Mouse (Mus musculus) CH12F3 (cell line): ENCODE measurements around the gene Asap2.

Source experiments
- in situ Hi-C: fragments of 300-500 bp; cut with MboI; formaldehyde crosslinking; loops from 2 replicates; pipeline ENCODE4 v1.14.3; 2020; ENCODE audit warnings: low sequenced_read_pairs

The Asap2 gene

DNA sequence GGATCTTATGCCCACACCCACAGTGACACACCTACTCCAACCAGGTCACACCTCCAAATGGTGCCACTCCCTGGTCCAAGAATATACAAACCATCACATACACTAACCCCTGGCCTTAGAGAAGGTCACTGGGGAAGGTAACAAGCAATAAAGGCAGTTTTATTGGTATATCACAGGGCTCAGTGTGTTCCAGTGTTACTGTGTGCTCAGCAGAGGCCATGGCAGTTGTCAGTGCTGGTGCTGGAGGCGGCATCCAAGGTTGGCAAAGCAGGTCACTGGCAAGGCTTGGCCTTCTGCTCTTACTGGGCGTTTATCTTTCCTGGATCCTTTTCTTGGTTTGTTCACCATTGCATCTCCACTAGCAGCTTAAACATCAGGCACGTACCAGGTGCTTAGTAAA, 174.9 kb downstream of the Asap2 start:
- in situ Hi-C loops: no loop called here

DNA sequence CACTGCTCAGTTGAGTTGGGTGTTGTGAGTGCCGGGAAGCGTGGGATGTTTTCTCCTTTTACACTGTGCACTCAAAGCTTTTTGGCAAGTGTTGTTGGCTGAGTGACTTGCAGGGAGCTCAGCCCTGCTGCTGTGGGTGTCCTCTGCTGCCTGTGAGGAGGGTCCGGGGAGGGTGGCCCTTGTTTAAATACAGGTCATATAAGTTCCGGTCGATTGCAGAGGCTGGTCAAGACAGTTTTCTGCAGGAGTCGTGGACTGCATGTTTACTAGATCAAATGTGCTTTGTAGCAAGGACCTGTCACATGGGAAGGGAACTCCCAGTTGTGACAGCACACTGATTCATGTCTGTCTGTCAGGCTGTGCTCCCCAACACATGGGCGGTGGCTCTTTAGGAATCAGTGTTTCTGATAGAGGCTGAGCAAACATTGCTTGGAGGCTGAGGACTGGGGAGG, 175.7 kb downstream of the Asap2 start:
- in situ Hi-C loops: no loop called here

DNA sequence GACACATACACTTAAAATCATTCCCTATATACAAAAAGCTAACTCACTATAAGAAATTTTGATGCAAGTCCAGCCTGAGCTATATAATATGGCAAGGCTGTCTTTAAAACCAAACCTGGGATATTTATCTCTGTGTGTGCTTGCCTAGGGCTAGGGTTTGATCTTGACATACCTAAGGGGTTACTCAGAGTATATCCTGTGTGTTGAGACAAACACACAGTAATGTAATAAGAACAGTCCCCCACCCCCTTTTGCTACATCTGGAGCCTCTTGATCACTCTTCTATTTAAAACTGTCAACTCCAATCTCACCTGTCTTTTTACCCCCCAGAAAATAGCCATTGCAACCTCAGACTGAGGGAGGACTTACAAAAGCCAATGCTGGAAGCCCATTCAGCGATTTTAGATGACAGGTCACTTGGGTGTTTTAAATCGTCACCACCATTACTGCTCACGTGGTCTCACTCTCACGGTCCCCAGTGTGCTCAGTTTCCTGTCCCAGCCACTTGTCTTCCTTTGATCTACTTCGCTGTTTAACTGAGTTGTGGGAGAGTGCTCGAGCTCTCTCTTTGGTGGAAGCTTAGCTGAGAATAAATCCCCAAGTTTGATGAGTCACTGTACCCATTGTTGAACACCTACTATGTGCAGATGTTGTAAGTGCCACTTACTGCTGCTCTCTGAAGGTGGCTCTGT, 176.8 kb downstream of the Asap2 start:
- in situ Hi-C loops: no loop called here

DNA sequence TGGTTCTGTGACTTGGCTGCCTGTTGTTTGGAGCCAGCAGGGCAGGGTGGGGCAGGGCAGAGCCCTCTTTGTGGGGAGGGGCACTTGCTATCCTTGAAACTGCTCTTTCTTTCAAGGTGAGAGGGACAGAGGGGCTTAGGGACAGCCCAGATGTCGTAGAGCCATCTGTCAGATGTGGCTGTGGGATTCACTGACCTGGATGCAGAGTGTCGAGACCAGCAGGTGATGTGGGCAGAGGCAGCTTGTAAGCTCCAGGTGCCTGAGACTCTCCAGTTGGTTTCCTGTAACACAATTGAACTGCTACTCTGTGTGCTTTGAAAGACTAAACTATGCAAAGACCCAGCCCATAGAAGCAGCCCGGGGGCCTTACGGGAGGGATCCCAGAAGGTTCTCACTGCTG, 177.5 kb downstream of the Asap2 start:
- in situ Hi-C loops: no loop called here

DNA sequence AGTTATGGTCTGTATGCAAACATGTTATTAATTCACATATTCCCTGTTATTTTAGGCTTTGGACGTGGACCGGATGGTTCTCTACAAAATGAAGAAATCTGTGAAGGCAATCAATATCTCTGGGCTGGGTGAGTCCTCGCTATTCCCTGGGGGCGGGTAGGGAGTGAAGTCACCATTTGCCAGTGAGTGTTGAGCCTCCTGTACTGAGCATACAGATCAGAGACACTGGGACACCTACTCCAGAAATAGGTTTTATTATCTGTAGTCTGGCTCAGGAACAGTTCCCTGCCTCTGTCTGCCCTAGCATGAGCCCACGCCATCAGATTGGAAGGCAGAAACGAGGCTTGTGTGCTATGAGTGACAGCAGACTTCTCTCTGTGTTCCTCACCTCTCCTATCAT, 177.9 kb downstream of the Asap2 start:
- in situ Hi-C loops: no loop called here

DNA sequence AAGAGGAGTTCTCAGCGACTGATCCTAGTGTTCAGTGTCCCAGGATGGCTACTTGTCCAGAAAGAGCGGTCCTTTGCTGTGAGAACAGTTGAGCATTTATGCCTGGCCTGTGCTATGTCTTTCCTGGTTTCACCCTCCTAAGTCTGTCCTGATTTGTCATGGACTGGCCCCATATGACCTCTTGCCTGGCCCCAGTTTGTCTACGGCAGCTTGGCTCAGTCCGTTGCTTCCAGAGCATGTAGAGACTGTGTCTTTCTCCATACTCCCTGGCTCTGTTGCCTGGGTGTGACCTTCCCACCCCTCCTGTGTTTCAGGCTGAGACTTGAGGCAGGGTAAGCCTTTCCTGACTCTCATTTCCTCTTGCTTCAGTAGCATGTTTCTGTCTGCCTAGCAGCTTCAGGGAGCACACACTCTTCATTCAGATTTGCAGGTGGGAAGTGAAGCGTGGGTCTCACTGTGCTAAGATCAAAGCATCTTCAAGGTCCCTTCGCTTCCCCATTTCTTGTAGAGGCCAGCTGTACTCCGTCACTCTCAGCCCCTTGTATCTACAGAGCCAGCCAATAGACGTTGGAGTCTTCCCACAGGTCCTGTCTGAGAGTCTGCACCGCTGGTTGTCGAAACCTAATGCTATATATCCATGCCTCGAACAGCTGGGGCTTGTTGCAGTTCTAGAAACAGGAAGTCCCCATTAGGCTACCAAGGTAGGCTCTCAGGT, 181.7 kb downstream of the Asap2 start:
- in situ Hi-C loops: no loop called here

DNA sequence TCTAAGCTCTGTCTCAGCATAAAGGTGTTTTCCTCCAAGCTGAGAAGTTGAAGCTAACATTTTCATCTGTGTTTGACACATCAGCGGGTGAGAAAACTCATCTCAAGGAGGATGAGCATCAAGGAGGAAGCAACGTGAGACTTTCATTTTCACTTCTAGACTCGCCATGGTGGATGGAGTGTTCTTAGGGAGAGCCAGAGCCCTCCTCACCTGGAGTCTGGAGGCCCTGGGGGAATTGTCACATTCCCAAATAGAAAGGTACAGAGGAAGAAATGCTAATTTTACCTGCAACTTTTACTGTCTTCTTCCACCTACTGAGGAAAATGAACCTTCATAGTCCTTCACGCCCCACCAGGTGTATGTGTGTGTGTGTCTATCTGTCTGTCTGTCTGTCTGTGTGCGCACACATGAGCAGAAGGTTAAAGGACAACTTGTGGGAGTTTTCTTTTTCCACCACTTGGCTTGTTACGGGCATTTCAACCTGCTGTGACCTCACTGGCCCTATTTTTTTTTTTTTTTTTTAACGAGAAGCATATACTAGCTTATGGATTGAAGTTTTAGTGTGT, 183.7 kb downstream of the Asap2 start:
- in situ Hi-C loops: no loop called here

DNA sequence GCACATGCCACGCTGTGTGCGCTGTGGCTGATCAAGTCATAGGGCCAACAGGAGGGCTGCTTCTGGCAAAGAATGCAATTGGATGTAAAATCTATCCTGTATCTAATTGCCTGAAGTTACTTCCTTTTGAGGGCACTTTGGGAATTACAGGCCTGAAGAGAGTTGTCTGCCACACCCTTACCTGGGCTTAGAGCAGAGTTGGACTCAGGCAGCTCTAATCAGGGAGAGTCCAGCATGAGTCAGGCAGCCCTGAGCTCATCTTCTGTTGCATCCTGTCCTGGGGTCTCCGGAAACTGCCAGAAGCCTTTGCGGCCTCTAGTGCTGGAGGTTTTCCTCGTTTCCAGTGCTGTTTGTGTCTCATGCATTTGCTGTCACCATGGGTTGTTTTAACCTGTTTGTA, 186.1 kb downstream of the Asap2 start:
- in situ Hi-C loops: no loop called here

DNA sequence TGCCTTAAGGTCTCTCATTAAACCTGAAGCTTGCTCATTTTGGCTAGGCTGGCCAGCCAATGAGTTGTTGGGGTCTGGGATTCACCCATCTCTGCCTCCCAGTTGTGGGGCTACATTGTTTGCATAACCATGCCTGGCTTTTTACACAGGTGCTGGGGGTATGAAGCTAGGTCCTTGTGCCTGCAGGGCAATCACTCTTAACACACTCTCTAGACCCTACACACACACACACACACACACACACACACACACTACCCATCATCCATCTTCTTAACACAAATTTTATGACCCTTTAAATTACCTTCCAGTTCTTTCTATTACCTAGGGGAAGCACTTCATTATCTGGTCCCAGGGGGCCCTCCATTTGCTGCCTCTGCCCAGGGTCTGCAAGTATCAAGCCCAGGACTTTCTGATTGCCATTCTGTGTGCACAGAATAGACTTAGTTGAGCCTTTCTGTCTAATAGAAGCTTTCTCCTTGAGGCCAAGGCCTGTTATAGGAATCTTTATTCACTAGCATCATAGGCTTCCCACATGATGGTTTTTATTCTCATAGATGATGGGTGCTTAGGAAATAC, 187.0 kb downstream of the Asap2 start:
- in situ Hi-C loops: no loop called here

DNA sequence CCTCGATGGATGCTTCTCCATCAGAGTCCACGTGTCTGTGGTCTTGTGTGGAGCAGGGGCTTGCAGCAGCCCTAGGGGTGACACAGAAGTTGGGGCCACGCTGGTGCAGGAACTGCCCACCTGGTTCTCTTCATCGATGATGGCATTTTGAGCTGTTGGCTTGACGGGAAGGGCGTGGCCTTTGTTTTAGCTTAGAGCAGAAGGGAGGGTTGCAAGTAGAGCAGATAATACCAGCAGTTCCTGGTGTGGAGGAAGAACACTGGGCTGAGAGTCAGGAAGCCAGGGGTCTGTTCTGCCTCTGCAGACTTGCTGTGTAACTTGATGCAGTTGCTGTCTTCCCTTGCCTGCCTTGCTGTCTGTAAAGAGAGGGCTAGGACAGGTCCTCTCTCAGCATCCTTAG, 189.8 kb downstream of the Asap2 start:
- in situ Hi-C loops: no loop called here

DNA sequence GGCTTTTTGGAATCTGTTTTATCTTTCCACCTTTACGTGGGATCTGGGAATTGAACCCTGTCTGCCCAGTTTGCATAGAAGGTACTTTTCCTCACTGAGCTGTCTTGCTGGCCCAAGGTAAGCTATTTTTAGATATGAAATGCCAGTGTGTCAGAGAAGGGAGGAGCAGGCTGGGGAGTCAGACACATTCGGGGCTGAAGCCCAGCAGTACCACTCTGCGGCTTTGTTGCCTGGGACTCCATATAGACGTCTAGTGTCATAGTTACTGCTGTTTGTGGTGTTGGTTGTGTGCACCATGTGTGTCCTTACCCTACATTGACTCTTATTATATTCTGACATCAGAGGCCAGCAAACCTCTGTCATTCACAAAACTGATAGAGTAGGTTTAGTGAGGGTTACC, 192.5 kb downstream of the Asap2 start:
- in situ Hi-C loops: no loop called here

DNA sequence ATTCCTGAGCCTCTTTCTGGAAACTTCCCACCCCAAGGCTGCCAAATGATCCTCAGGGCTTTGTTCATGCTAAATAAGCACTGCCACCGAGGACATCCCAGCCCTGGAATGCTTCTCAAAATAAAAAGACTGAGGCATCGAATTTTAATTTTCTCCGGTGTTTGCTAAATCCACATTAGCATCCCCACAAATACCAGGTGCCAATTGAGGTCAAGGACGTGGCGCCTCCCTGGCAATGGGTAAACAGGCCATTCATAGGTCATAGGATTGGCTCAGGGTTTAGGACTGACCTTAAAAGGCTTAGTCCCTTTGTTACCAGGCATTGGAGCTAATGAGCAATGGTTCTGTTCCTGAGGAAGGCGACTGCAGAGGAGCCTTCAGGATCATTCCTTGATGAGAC, 193.1 kb downstream of the Asap2 start:
- in situ Hi-C loops: no loop called here

DNA sequence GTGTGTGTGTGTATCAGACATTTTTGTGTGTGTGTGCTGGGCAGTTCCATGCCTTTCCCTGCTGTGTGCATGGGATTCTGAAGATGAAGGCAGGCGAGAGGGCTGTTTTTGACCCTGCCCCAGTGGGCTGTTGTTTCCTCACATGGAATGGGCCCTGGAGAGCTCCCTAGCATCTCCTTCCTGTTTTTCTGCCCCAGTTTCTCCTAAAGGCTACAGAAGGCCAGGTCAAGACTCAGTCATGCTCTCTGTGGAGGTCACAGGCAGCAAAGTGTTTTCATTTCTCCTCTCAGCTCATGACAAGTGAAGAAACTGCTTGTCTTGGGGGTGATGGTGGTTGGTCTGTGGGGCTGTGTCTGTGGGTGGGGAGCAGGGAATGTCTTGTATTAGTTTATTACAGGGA, 195.9 kb downstream of the Asap2 start:
- in situ Hi-C loops: no loop called here

DNA sequence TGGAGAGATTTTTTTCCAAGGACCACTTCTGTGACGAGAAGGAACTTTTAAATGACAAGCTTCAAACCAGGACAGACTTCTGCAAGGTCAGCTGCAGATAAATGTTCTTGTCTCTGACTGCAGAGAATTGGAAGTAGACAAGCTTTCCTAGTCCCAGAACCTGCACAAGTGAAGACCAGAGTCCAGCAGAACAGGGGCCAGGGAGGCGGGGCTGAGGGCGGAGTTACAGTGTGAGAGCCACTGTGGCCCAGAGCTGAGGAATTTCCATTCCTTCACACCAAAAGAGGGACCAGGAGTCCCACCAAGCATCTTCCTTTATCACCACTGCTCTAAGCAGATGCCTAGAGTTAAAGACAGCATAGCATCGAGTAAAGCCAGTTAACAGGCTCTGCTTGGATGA, 198.6 kb downstream of the Asap2 start:
- in situ Hi-C loops: no loop called here

DNA sequence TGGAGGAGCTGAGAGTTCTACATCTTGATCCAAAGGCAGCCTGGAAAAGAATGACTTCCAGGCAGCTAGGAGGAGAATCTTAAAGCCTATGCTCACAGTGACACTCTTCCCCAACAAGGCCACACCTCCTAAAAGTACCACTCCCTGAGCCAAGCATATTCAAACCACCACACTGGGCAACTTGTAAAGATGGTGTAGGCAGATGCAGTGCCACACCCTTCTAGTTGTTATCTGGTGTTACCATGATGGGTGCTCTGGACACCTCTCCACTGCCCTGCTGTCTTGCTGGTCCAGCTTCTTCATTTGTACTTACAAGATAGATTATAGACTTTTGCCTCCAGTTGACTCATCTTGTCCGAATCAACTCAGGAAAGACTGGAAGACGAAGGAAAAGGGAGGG, 201.3 kb downstream of the Asap2 start:
- in situ Hi-C loops: no loop called here

DNA sequence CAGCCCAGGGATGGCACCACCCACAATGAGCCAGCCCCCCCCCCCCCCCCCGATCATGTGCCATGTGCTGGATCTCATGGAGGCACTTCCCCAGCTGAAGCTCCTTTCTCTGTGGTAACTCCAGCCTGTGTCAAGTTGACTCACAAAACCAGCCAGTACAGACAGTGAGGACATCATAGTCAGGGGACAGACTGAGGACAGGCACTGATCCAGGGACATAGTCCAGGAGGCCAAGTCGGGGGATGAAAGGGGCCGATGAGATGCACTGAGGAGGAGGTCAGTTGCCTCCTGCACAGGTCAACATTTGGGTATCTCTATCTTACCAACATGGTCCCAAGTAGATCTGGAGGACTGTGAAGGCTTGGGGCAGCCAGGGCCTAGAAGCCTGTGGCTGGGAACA, 205.2 kb downstream of the Asap2 start:
- in situ Hi-C loops: no loop called here

DNA sequence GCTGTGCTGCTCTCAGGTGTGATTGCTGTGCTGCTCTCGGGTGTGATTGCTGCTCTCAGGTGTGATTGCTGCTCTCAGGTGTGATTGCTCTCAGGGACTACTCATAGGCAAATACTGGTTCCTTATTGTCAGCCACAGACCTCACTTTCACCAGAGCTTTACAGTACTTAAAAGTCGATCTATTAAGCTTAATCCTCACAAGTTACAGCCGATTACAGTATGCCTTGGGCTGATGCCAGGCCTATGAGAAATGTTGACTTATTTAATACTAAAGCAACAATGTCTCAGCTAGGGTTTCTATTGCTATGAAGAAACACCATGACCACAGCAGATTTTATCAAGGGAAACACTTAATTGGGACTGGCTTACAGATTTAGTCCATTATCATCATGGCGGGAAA, 206.2 kb downstream of the Asap2 start:
- in situ Hi-C loops: no loop called here

DNA sequence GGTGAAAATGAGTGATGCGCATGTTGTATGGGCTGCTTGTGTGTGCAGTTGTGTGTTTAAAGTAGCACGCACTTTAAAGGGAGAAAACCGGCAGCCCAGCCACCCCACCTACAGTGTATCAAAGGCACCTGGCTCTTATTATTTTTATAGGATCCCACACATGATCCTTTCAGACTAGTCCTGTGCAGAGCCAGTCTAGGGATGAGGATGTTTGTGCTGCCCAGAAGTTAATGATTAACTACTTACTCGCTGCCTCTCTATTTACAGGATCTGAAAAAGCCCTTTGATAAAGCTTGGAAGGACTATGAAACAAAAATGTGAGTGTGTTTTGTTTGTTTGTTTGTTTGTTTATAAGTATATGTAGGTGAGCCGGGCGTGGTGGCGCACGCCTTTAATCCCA, 210.4 kb downstream of the Asap2 start:
- in situ Hi-C loops: no loop called here

DNA sequence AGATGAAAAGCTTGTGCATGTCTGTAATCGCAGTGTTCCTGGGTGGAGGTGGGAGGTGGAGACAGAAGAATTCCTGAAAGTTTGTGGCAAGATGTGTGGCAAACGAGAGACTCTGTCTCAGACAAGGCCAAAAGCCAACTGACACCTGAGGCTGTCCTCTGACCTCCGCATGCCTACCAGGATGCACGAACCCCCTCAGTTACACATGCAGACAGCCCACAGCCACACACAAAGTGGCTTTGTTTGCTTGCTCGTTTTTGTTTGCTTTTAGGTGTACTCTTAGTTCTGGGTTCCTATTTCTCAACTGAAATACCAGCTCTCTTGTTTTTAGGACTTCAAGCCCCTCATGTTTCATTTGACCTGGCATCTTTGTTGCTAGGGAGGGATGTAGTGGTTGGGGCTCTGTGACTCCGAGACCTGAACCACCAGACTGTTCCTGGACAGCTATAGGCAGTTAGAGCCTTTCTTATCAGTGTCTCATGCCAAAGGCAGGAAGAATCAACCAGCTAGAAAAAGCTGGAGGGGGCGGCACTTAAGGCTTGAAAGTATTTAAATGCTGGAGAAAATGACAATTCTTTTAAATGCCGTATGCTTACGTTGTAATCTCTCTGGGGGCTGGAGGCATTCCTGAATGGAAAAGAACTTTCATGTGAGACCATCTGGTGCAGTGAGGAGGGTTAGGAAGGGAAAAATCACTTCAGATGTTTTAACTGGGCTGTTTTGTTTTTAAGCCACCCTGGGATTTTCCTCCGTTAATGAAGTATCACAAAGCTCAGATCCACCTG, 211.4 kb downstream of the Asap2 start:
- in situ Hi-C loops: no loop called here

DNA sequence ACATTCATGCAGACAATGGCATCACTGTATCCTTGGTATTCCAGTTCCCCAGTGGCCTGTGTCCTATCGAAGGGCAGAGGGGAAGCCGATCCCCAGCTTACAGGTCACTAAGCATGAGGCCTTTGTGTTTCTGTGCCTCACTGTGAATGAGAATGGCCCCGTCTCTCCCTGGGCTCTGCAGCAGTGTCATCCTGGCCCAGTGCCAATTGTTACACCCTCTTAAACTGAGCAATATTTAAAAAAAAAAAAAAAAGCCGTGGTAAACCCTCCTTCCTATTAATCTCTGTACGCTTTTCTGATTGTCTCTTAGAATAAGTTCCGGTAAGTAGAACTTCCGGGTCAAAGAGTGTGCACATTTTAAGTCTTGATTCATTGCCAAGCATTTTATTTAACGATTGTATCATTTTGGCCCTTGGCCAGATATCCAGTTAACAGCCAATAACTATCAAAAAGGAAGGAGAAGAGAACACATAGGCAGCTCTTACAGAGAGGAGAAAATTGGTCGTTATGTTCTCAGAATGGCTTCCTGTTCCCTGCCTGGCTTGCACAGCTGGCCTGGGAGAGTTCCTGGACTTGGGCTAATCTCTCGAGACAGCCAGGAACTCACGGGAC, 214.5 kb downstream of the Asap2 start:
- in situ Hi-C loops: no loop called here

DNA sequence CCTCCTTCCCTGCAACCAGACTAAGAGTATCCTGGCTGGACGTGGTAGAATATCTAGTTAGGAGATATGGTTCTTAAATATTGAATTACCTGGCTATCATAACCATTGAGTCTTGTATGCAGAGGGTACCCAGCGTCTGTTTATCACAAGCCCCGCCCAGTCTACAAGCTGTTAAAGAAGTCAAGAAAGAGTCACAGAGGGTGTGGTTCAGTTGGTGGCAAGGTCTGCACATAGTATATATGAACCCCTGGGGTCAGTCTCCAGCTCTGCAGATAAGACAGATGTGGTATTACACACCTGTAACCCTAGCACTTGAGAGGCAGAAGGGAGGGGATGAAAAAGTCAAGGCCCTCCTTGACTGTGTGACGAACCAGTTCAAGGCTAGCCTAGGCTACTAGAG, 215.5 kb downstream of the Asap2 start:
- in situ Hi-C loops: no loop called here
